Mouse (Mus musculus): Measurements from ENCODE around the gene Kif1b. TPM values are rescaled to one million over a fixed set of nuclear protein-coding genes. Genes with fewer than 3 reads are reported as not detected.

The Kif1b gene
- polyA plus RNA-seq, 1 experiment from 2014 or later, result 44.8 TPM

- peaks cover 27% of the 10 kb centered on the region for H3K4me1 ChIP-seq
- peak overlapping the region; percentile 98 for H3K27ac ChIP-seq
- H3K36me3 ChIP-seq, result no peaks in the 10 kb centered on the region
- WGBS, result 56% methylated on average over 3 of the region's 3 CpGs
- H3K9me3 ChIP-seq, result no peaks in the 10 kb centered on the region
- peak overlapping the region; percentile 99 for H3K4me3 ChIP-seq
- no peak for DNase-seq (ENCODE audit: low spot score)
- H3K27me3 ChIP-seq (ENCODE audit: insufficient read depth, poor library complexity, severe bottlenecking), result no peaks in the 10 kb centered on the region
These were observed 963 bp upstream of the Kif1b start for GRCm38 (mm10) chr4:149308491-149308820.

- Histone ChIP-seq H3K4me3 (peak overlapping the region; percentile 99), H3K9me3 (no peaks in the 10 kb centered on the region), H3K27me3 (ENCODE audit: insufficient read depth, poor library complexity, severe bottlenecking) (no peaks in the 10 kb centered on the region), H3K36me3 (no peaks in the 10 kb centered on the region), H3K4me1 (peaks cover 37% of the 10 kb centered on the region), H3K27ac (peak overlapping the region; percentile 98)
- WGBS, result under 1% methylated on average over 82 of the region's 83 CpGs
- peak; percentile 80 for DNase-seq (ENCODE audit: low spot score)
These were observed 539 bp downstream of the Kif1b start for GRCm38 (mm10) chr4:149306712-149307595.

- Histone ChIP-seq H3K9me3 (no peaks in the 10 kb centered on the region), H3K4me3 (peak overlapping the region; percentile 99), H3K4me1 (peaks cover 43% of the 10 kb centered on the region), H3K36me3 (no peaks in the 10 kb centered on the region), H3K27ac (peak overlapping the region; percentile 98), H3K27me3 (ENCODE audit: insufficient read depth, poor library complexity, severe bottlenecking) (no peaks in the 10 kb centered on the region)
- WGBS, result 36% methylated on average over 14 of the region's 14 CpGs
- DNase-seq (ENCODE audit: low spot score), result no peak
These were observed 1.5 kb downstream of the Kif1b start for GRCm38 (mm10) chr4:149305761-149306711.

- H3K9me3 ChIP-seq, result no peaks in the 10 kb centered on the region
- H3K36me3 ChIP-seq, result no peaks in the 10 kb centered on the region
- no peak for DNase-seq (ENCODE audit: low spot score)
- peaks cover 43% of the 10 kb centered on the region for H3K4me1 ChIP-seq
- H3K27ac ChIP-seq, result no peak overlapping the region
- H3K27me3 ChIP-seq (ENCODE audit: insufficient read depth, poor library complexity, severe bottlenecking), result no peaks in the 10 kb centered on the region
- no peak overlapping the region for H3K4me3 ChIP-seq
- 73% methylated on average over 1 of the region's 1 CpGs for WGBS
These were observed 3.0 kb downstream of the Kif1b start for GRCm38 (mm10) chr4:149304466-149304865.

- WGBS, result 57% methylated on average over 5 of the region's 5 CpGs
- Histone ChIP-seq H3K27ac (no peak overlapping the region), H3K4me3 (no peak overlapping the region), H3K27me3 (ENCODE audit: insufficient read depth, poor library complexity, severe bottlenecking) (no peaks in the 10 kb centered on the region), H3K4me1 (peaks cover 43% of the 10 kb centered on the region), H3K36me3 (no peaks in the 10 kb centered on the region), H3K9me3 (no peaks in the 10 kb centered on the region)
- DNase-seq (ENCODE audit: low spot score), result no peak
These were observed 4.0 kb downstream of the Kif1b start for GRCm38 (mm10) chr4:149303502-149303901.

GRCm38 (mm10) chr4:149302751-149303150, 4.7 kb downstream of the Kif1b start:
- H3K27me3 ChIP-seq (ENCODE audit: insufficient read depth, poor library complexity, severe bottlenecking), result no peaks in the 10 kb centered on the region
- 0 out of 2 replicates have a peak overlapping the region, but pooled peaks have one; percentile 16 for H3K27ac ChIP-seq
- H3K9me3 ChIP-seq, result no peaks in the 10 kb centered on the region
- DNase-seq (ENCODE audit: low spot score), result peak; percentile 64
- H3K4me1 ChIP-seq, result peaks cover 43% of the 10 kb centered on the region
- no peak overlapping the region for H3K4me3 ChIP-seq
- WGBS, result 73% methylated on average over 5 of the region's 5 CpGs
- H3K36me3 ChIP-seq, result no peaks in the 10 kb centered on the region

- WGBS, result 84% methylated on average over 3 of the region's 3 CpGs
- Histone ChIP-seq H3K27ac (no peak overlapping the region), H3K27me3 (ENCODE audit: insufficient read depth, poor library complexity, severe bottlenecking) (no peaks in the 10 kb centered on the region)
These were observed 5.4 kb downstream of the Kif1b start for GRCm38 (mm10) chr4:149302136-149302535.

GRCm38 (mm10) chr4:149296501-149296900, 11.0 kb downstream of the Kif1b start:
- DNase-seq (ENCODE audit: low spot score), result no peak
- 86% methylated on average over 2 of the region's 2 CpGs for WGBS
- no peak overlapping the region for H3K4me3 ChIP-seq

More at GRCm38 (mm10) chr4:149302136-149302535, 5.4 kb downstream of the Kif1b start:
- peak; percentile 9 for DNase-seq (ENCODE audit: low spot score)
- Histone ChIP-seq H3K36me3 (no peaks in the 10 kb centered on the region), H3K4me3 (no peak overlapping the region), H3K9me3 (no peaks in the 10 kb centered on the region), H3K4me1 (peaks cover 39% of the 10 kb centered on the region)

GRCm38 (mm10) chr4:149292984-149293383, 14.5 kb downstream of the Kif1b start:
- WGBS, result 70% methylated on average over 5 of the region's 5 CpGs
- Histone ChIP-seq H3K36me3 (peaks cover 33% of the 10 kb centered on the region), H3K4me3 (no peak overlapping the region), H3K4me1 (peaks cover 19% of the 10 kb centered on the region), H3K27ac (no peak overlapping the region), H3K27me3 (ENCODE audit: insufficient read depth, poor library complexity, severe bottlenecking) (no peaks in the 10 kb centered on the region), H3K9me3 (no peaks in the 10 kb centered on the region)
- DNase-seq (ENCODE audit: low spot score), result peak; percentile 53

More at GRCm38 (mm10) chr4:149296501-149296900, 11.0 kb downstream of the Kif1b start:
- no peaks in the 10 kb centered on the region for H3K27me3 ChIP-seq (ENCODE audit: insufficient read depth, poor library complexity, severe bottlenecking)
- peaks cover 21% of the 10 kb centered on the region for H3K4me1 ChIP-seq
- peaks cover 7% of the 10 kb centered on the region; the same call in 1 of the 2 replicates for H3K36me3 ChIP-seq
- H3K9me3 ChIP-seq, result no peaks in the 10 kb centered on the region
- no peak overlapping the region for H3K27ac ChIP-seq

- Histone ChIP-seq H3K4me1 (peaks cover 29% of the 10 kb centered on the region), H3K4me3 (no peak overlapping the region), H3K36me3 (peaks cover 34% of the 10 kb centered on the region), H3K27me3 (ENCODE audit: insufficient read depth, poor library complexity, severe bottlenecking) (no peaks in the 10 kb centered on the region), H3K27ac (no peak overlapping the region), H3K9me3 (no peaks in the 10 kb centered on the region)
- no peak for DNase-seq (ENCODE audit: low spot score)
- 78% methylated on average over 9 of the region's 9 CpGs for WGBS
These were observed 16.4 kb downstream of the Kif1b start for GRCm38 (mm10) chr4:149291061-149291460.

- Histone ChIP-seq H3K27ac (no peak overlapping the region), H3K27me3 (ENCODE audit: insufficient read depth, poor library complexity, severe bottlenecking) (no peaks in the 10 kb centered on the region), H3K9me3 (no peaks in the 10 kb centered on the region), H3K36me3 (peaks cover 34% of the 10 kb centered on the region), H3K4me1 (peaks cover 31% of the 10 kb centered on the region), H3K4me3 (no peak overlapping the region)
- DNase-seq (ENCODE audit: low spot score), result no peak
- 80% methylated on average over 7 of the region's 7 CpGs for WGBS
These were observed 17.2 kb downstream of the Kif1b start for GRCm38 (mm10) chr4:149290157-149290750.

GRCm38 (mm10) chr4:149286287-149287137, 21.0 kb downstream of the Kif1b start:
- peak overlapping the region; percentile 18; the same call in 1 of the 2 replicates for H3K27ac ChIP-seq
- H3K36me3 ChIP-seq, result peaks cover 27% of the 10 kb centered on the region
- DNase-seq (ENCODE audit: low spot score), result no peak
- H3K27me3 ChIP-seq (ENCODE audit: insufficient read depth, poor library complexity, severe bottlenecking), result no peaks in the 10 kb centered on the region
- no peak overlapping the region for H3K4me3 ChIP-seq
- WGBS, result 67% methylated on average over 8 of the region's 8 CpGs
- H3K9me3 ChIP-seq, result no peaks in the 10 kb centered on the region
- peaks cover 33% of the 10 kb centered on the region for H3K4me1 ChIP-seq
